14 mouse cellular contexts compared by ENCODE assay signal in genomic region chr13:97299877-97300873, GRCm38 (mm10). TPM values are rescaled to one million over a fixed set of nuclear protein-coding genes. Genes with fewer than 3 reads are reported as not detected.
DNase-seq lines count a peak whose midpoint lies in the region; ATAC-seq and TF ChIP-seq lines count a peak whose summit lies in the region.
"Had no signal": no experiment of that assay in that cellular context is flagged by ENCODE, and none has a peak within 500 bp of the region (broad histone marks: within the 10 kb centered on the region; RNA-seq: fewer than 3 reads in every experiment).

No protein-coding gene starts in this region.

- H3K36me3 ChIP-seq in kidney, embryonic 15.5 days = no peaks in the 10 kb centered on the region
- no peaks in the 10 kb centered on the region for H3K36me3 ChIP-seq in liver, embryonic 11.5 days (ENCODE audit: control insufficient read depth, insufficient read depth, low read length)
- H3K36me3 ChIP-seq in small intestine, adult 2 months (ENCODE audit: control insufficient read depth, insufficient read depth, low read length) = no peaks in the 10 kb centered on the region
- H3K36me3 ChIP-seq: embryonic facial prominence, embryonic 15.5 days; heart, embryonic 15.5 days; hindbrain, embryonic 15.5 days had no signal

- no peaks in the 10 kb centered on the region for H3K27me3 ChIP-seq in kidney, embryonic 15.5 days
- H3K27me3 ChIP-seq in liver, embryonic 11.5 days (replicated peaks; ENCODE audit: control insufficient read depth, insufficient read depth, low read length) = 0 out of 2 replicates have a peak, but pooled peaks cover 3% of the 10 kb centered on the region
- no peaks in the 10 kb centered on the region for H3K27me3 ChIP-seq in small intestine, adult 2 months (ENCODE audit: control insufficient read depth, insufficient read depth, low read length)
- H3K27me3 ChIP-seq: embryonic facial prominence, embryonic 15.5 days; heart, embryonic 15.5 days; hindbrain, embryonic 15.5 days had no signal

- H3K4me1 ChIP-seq in kidney, embryonic 15.5 days = peaks cover 15% of the 10 kb centered on the region
- peaks cover 8% of the 10 kb centered on the region; the same call in 1 of the 2 replicates for H3K4me1 ChIP-seq in liver, embryonic 11.5 days (replicated peaks; ENCODE audit: control insufficient read depth, insufficient read depth, low read length)
- H3K4me1 ChIP-seq in small intestine, adult 2 months (ENCODE audit: control insufficient read depth, insufficient read depth, insufficient read length, low read length) = peaks cover 20% of the 10 kb centered on the region; the same call in 1 of the 2 replicates
- H3K4me1 ChIP-seq: embryonic facial prominence, embryonic 15.5 days had no signal

- WGBS in kidney, embryonic 15.5 days = 62% methylated on average over 12 of the region's 12 CpGs
- WGBS in liver, embryonic 11.5 days = 70% methylated on average over 12 of the region's 12 CpGs
- 29% methylated on average over 12 of the region's 12 CpGs for WGBS in small intestine, adult 2 months

- H3K27ac ChIP-seq in kidney, embryonic 15.5 days = peak overlapping the region; percentile 81
- H3K27ac ChIP-seq in liver, embryonic 11.5 days (ENCODE audit: low read depth, low read length) = peak overlapping the region; percentile 44; the same call in 1 of the 2 replicates
- peak overlapping the region; percentile 88 for H3K27ac ChIP-seq in small intestine, adult 2 months (ENCODE audit: insufficient read depth, low read depth, low read length)
- H3K27ac ChIP-seq: embryonic facial prominence, embryonic 15.5 days; heart, embryonic 15.5 days; hindbrain, embryonic 15.5 days had no signal

- no peak overlapping the region for H3K4me3 ChIP-seq in kidney, embryonic 15.5 days (replicated peaks)
- no peak overlapping the region for H3K4me3 ChIP-seq in liver, embryonic 11.5 days (ENCODE audit: low read depth, low read length)
- no peak overlapping the region for H3K4me3 ChIP-seq in small intestine, adult 2 months (ENCODE audit: low read depth, low read length)
- H3K4me3 ChIP-seq: embryonic facial prominence, embryonic 15.5 days; heart, embryonic 15.5 days; hindbrain, embryonic 15.5 days had no signal

- TF ChIP-seq POLR2A in small intestine, adult 2 months (IDR thresholded peaks at IDR 0.05; ENCODE audit: low read depth, low read length) = no peak

- peak; percentile 85 for ATAC-seq in kidney, embryonic 15.5 days (replicated peaks; ENCODE audit: low FRiP score)
- peak; percentile 61 for ATAC-seq in liver, embryonic 11.5 days (replicated peaks; ENCODE audit: low FRiP score)
- ATAC-seq in granulocyte monocyte progenitor cell, adult 5-6 weeks (replicated peaks; ENCODE audit: poor library complexity, severe bottlenecking) = no peak
- ATAC-seq: forebrain, embryonic 14.5 days had no signal

- H3K4me2 ChIP-seq in kidney, embryonic 15.5 days = no peak overlapping the region
- H3K4me2 ChIP-seq in liver, embryonic 11.5 days = no peak overlapping the region
- H3K4me2 ChIP-seq: embryonic facial prominence, embryonic 15.5 days; heart, embryonic 15.5 days; hindbrain, embryonic 15.5 days had no signal

- H3K9me3 ChIP-seq in kidney, embryonic 15.5 days (replicated peaks) = no peaks in the 10 kb centered on the region
- H3K9me3 ChIP-seq in liver, embryonic 11.5 days (ENCODE audit: control insufficient read depth, low read length) = no peaks in the 10 kb centered on the region
- H3K9me3 ChIP-seq: embryonic facial prominence, embryonic 15.5 days; heart, embryonic 15.5 days; hindbrain, embryonic 15.5 days had no signal

- H3K9ac ChIP-seq in kidney, embryonic 15.5 days = no peak overlapping the region
- H3K9ac ChIP-seq in liver, embryonic 11.5 days (ENCODE audit: low read depth, low read length) = no peak overlapping the region
- H3K9ac ChIP-seq: embryonic facial prominence, embryonic 15.5 days; heart, embryonic 15.5 days; hindbrain, embryonic 15.5 days had no signal

- TF ChIP-seq CTCF in small intestine, adult 2 months (IDR thresholded peaks at IDR 0.05; ENCODE audit: extremely low read depth, insufficient read length, insufficient replicate concordance, low read depth, low read length) = no peak

- DNase-seq in kidney, adult 11 months = peak; percentile 87
- no peak for DNase-seq in liver, embryonic 11.5 days (ENCODE audit: low spot score)
- no peak for DNase-seq in gastrocnemius, postnatal 25 days
- no peak for DNase-seq in adrenal gland, postnatal 14 days
- DNase-seq in right cerebral cortex, adult 2 months (ENCODE audit: low spot score in 2 of 2) = no peak
- DNase-seq: adrenal gland, postnatal 25 days; gastrocnemius, postnatal 10 days had no signal

RNA-seq across cellular contexts. Expression of gene Enc1, which starts 59.3 kb away (rescaled TPM):
- 12.0 and 15.1 TPM in 2 replicates for polyA plus RNA-seq in kidney, embryonic 15.5 days (2015; fragmentation: Nextera tagmentation; extraction: Ambion mirVana)
- 1.9 and 2.2 TPM in 2 replicates for polyA plus RNA-seq in liver, embryonic 11.5 days (2014; fragmentation: Nextera tagmentation; extraction: Ambion mirVana)
- 3.4 and 4.6 TPM in 2 replicates for polyA plus RNA-seq in small intestine, adult 2 months (2012; rRNA removed)
- total RNA-seq in gastrocnemius, postnatal 25 days (2021) = 1 to 10 TPM; 1.6 to 1.8 TPM
- total RNA-seq in granulocyte monocyte progenitor cell, adult 5-6 weeks (2014; fragmentation: Nextera tagmentation) = 1.3 and 3.8 TPM in 2 replicates
- total RNA-seq in granulocyte monocyte progenitor cell, adult 5-6 weeks (2017) = 2.4 and 2.5 TPM in 2 replicates
- total RNA-seq in adrenal gland, postnatal 14 days (2021) = 15.0 and 19.0 TPM in 2 replicates
